Mouse (Mus musculus): Measurements from ENCODE around the gene Fkbp11. TPM values are rescaled to one million over a fixed set of nuclear protein-coding genes. Genes with fewer than 3 reads are reported as not detected.
A peak's percentile ranks its signal among the peaks of the same experiment; 100 is the strongest.

Fkbp11 gene
- polyA plus RNA-seq (2012; rRNA removed): 9.3 and 10.1 TPM in 2 replicates

DNA sequence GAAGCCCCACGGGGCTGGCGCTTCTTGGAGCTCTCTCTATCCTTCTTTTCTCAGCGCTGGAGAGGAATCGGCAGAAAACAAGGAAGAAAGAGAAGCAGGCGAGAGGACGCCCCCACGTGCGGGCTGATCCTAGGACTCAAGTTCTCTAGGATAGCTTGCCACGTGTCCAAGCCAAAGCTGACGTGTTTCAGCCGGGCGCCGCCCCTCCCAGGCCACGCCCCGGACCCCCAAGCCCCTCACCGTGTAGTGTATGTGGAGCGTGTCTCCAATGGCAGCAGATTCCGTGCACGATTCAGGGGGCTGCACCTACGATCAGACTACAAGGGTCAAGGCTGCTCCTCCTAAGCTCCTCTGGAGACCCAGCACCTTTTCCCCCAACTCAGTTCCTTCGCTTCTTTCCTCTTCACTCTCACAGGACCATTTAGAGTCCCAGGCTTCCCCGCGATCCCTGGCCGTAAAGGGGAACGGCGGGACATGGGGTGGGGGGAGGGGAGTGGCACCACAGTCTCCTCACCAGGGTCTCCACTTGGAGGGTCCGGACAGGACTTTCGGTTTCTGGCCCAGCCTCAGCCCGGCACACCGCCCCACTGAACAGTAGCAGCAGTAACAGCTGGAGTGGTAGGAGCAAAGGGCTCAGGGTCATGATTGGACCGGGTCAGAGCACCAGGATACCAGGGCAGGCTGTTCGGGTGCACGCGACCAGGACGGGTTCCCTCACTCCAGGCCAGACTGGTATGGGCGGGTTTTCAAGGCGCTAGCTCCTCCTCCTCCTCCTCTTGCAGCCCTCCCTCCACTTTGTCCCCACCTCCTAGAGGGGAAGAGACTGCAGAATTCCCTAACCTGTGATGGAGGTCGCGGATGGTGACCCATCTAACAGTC is at the start of gene Fkbp11:
Gene Fkbp11 (minus strand): TSS at position 756 of the 879 bp plus-strand sequence.
- H3K4me1 ChIP-seq (ENCODE audit: control insufficient read depth, insufficient read depth, low read length): peaks cover 5% of the 10 kb centered on the region; the same call in 1 of the 2 replicates
- peak within 1 kb of the TSS; percentile 60 for H3K4me3 ChIP-seq (ENCODE audit: insufficient read depth, low read depth, low read length)
- H3K27ac ChIP-seq (ENCODE audit: insufficient read depth, low read depth, low read length): no peak within 1 kb of the TSS
- TF ChIP-seq CTCF (conservative IDR thresholded peaks at IDR 0.05; ENCODE audit: insufficient read depth, insufficient read length, low read depth, low read length) (no peak), POLR2A (IDR thresholded peaks at IDR 0.05; ENCODE audit: low read depth, low read length) (no peak)
- DNase-seq: peak; percentile 85
- no peaks in the 10 kb centered on the region for H3K36me3 ChIP-seq (ENCODE audit: control insufficient read depth, insufficient read depth, low read length)
- H3K27me3 ChIP-seq (replicated peaks; ENCODE audit: control insufficient read depth, insufficient read depth, low read length): no peaks in the 10 kb centered on the region
- under 1% methylated on average over 39 of the region's 39 CpGs for WGBS

DNA sequence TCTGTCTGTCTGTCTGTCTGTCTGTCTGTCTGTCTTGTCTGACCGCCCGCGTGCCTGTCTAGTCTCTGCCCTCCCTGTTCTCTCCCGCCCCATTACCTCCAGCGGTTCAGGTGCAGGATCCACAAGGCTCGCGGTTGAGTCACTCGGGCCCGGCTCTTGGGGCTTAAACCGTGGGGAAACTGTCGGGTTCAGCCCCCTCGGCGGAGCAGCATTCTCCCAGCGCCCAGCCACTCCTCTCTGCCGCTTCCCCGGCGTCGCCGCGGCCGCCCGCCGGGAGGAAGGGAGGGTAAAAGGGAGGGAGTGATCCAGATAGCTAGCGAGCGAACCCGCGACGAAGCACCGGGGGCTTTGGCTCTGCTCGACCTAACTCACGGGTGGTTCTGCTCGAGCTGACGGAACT is 49.8 kb upstream of the Fkbp11 start, which contains the start of gene Wnt10b:
Gene Wnt10b (minus strand): TSS at position 389 of the 400 bp plus-strand sequence.
- Histone ChIP-seq H3K27me3 (replicated peaks; ENCODE audit: control insufficient read depth, insufficient read depth, low read length) (peaks cover 13% of the 10 kb centered on the region), H3K4me1 (ENCODE audit: control insufficient read depth, insufficient read depth, low read length) (peaks cover 5% of the 10 kb centered on the region; the same call in 1 of the 2 replicates), H3K36me3 (ENCODE audit: control insufficient read depth, insufficient read depth, low read length) (no peaks in the 10 kb centered on the region), H3K4me3 (ENCODE audit: insufficient read depth, low read depth, low read length) (no peak within 1 kb of the TSS), H3K27ac (ENCODE audit: insufficient read depth, low read depth, low read length) (no peak within 1 kb of the TSS)
- 1% methylated on average over 32 of the region's 33 CpGs for WGBS
- no peak for DNase-seq
- TF ChIP-seq POLR2A (IDR thresholded peaks at IDR 0.05; ENCODE audit: low read depth, low read length): no peak
- no peak for TF ChIP-seq CTCF (conservative IDR thresholded peaks at IDR 0.05; ENCODE audit: insufficient read depth, insufficient read length, low read depth, low read length)

DNA sequence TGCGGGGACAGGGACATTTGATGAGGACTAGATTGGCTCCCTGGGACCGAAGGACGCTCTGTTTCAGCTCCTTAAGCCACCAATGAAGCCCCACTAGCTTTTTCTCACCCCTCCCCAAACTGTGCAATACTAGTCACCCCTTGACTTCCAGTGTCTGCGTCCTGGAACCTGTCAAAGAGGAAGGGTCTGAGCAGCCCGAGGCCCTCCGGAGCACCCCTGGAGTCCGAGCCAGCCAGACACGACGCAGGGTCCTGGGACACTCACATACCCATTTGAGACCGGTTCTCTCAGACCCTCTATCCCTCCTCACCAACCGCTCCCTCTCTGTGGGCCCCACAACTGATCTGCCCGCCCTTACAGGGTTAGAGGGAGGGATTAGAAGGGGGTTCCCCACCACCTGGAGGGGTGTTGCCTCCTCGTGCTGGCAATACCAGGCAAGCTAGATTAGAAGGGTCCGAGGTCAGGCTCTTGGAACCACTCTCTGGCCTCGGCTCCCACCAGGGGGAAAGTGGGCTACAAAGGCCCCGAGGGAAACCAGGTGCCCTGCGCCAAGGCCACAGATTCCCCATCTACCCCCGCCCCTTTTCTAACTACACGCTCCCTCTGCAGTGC is 49.1 kb upstream of the Fkbp11 start:
- Histone ChIP-seq H3K27me3 (replicated peaks; ENCODE audit: control insufficient read depth, insufficient read depth, low read length) (peaks cover 13% of the 10 kb centered on the region), H3K36me3 (ENCODE audit: control insufficient read depth, insufficient read depth, low read length) (no peaks in the 10 kb centered on the region), H3K4me1 (ENCODE audit: control insufficient read depth, insufficient read depth, low read length) (peaks cover 6% of the 10 kb centered on the region; the same call in 1 of the 2 replicates), H3K27ac (ENCODE audit: insufficient read depth, low read depth, low read length) (no peak overlapping the region), H3K4me3 (ENCODE audit: insufficient read depth, low read depth, low read length) (no peak overlapping the region)
- 18% methylated on average over 19 of the region's 19 CpGs for WGBS
- TF ChIP-seq CTCF (conservative IDR thresholded peaks at IDR 0.05; ENCODE audit: insufficient read depth, insufficient read length, low read depth, low read length) (no peak), POLR2A (IDR thresholded peaks at IDR 0.05; ENCODE audit: low read depth, low read length) (no peak)
- DNase-seq: no peak

DNA sequence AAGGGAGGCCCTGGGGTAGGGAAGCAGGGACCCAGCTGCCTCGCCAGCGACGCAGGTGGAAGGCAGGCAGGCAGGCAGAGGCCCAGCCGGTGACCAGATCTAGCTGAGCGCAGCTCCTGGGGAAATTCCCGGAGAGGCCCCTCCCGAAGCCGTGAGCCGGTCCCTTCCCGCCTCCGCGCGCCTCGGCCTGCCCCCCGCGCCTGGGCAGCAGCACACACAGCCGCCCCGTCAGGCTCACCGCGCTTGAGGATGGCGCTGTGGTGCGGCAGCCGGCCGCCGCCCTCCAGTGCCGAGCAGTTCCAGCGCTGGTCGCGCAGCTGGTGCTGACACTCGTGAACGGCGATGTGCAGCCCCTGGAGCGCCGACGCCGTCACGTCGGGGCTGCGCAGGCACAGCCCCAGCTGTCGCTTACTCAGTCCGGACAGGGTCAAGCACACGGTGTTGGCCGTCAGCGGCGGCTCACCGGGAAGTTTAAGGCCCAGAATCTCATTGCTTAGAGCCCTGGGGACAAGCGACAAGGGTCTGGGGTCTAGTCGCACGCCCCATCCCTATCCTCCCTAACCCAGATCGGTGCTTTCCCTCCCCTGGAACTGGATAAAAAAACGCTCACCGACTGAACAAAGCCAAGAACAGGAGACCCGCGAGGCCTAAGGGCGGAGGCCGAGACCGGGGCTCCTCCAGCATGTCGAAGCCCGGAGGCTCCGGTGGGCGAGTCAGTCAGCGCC is 48.4 kb upstream of the Fkbp11 start:
- DNase-seq: peak; percentile 21

DNA sequence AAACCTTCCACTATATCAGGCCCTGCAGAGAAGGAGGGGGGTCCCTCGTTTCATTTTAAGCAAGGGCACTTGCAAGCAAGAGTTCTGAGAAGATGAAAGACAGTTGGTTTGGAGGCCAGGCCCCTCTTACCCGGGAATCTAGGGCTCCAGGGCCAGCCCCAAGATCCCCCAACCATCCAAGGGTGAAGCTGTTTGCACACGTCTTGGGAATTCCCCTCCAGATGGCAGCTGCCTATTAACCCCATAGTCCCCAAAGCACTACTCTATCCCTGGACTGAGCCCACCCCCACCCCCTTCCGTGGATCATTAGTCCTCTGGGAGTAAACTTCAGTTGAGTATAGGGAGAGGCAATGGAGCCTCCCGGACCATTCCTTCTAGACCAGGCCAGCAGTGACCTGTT is 47.5 kb upstream of the Fkbp11 start:
- Histone ChIP-seq H3K27ac (ENCODE audit: insufficient read depth, low read depth, low read length) (no peak overlapping the region), H3K27me3 (replicated peaks; ENCODE audit: control insufficient read depth, insufficient read depth, low read length) (peaks cover 13% of the 10 kb centered on the region), H3K4me3 (ENCODE audit: insufficient read depth, low read depth, low read length) (no peak overlapping the region), H3K36me3 (ENCODE audit: control insufficient read depth, insufficient read depth, low read length) (no peaks in the 10 kb centered on the region), H3K4me1 (ENCODE audit: control insufficient read depth, insufficient read depth, low read length) (peaks cover 6% of the 10 kb centered on the region; the same call in 1 of the 2 replicates)
- TF ChIP-seq CTCF (conservative IDR thresholded peaks at IDR 0.05; ENCODE audit: insufficient read depth, insufficient read length, low read depth, low read length): no peak
- no peak for TF ChIP-seq POLR2A (IDR thresholded peaks at IDR 0.05; ENCODE audit: low read depth, low read length)
- WGBS: 25% methylated on average over 5 of the region's 5 CpGs
- DNase-seq: no peak

More for the DNA sequence above, 48.4 kb upstream of the Fkbp11 start:
- TF ChIP-seq CTCF (conservative IDR thresholded peaks at IDR 0.05; ENCODE audit: insufficient read depth, insufficient read length, low read depth, low read length): no peak
- TF ChIP-seq POLR2A (IDR thresholded peaks at IDR 0.05; ENCODE audit: low read depth, low read length): no peak
- no peaks in the 10 kb centered on the region for H3K36me3 ChIP-seq (ENCODE audit: control insufficient read depth, insufficient read depth, low read length)
- 5% methylated on average over 62 of the region's 62 CpGs for WGBS
- H3K4me1 ChIP-seq (ENCODE audit: control insufficient read depth, insufficient read depth, low read length): peaks cover 6% of the 10 kb centered on the region; the same call in 1 of the 2 replicates
- no peak overlapping the region for H3K27ac ChIP-seq (ENCODE audit: insufficient read depth, low read depth, low read length)
- peak overlapping the region; percentile 31 for H3K4me3 ChIP-seq (ENCODE audit: insufficient read depth, low read depth, low read length)
- H3K27me3 ChIP-seq (replicated peaks; ENCODE audit: control insufficient read depth, insufficient read depth, low read length): peaks cover 13% of the 10 kb centered on the region

DNA sequence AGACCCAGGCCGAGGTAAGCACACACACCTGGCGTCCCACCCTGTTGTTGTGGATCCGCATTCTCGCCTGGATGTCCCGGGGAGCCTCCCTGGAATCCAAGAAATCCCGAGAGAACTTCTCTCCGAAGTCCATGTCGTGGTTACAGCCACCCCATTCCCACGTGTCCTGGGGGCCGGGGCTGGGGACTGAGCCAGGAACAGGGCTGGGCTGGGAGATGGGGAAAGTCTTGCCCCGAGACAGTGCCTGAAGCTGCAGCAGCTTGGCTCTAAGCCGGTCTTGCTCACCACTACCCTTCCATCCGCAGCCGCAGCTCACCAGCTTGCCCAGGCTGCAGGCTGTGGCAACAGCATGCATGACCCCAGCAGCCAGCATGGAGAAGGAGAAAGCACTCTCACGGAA is 46.1 kb upstream of the Fkbp11 start:
- Histone ChIP-seq H3K27me3 (replicated peaks; ENCODE audit: control insufficient read depth, insufficient read depth, low read length) (peaks cover 13% of the 10 kb centered on the region), H3K4me1 (ENCODE audit: control insufficient read depth, insufficient read depth, low read length) (peaks cover 6% of the 10 kb centered on the region; the same call in 1 of the 2 replicates), H3K4me3 (ENCODE audit: insufficient read depth, low read depth, low read length) (no peak overlapping the region), H3K27ac (ENCODE audit: insufficient read depth, low read depth, low read length) (no peak overlapping the region), H3K36me3 (ENCODE audit: control insufficient read depth, insufficient read depth, low read length) (no peaks in the 10 kb centered on the region)
- DNase-seq: no peak
- WGBS: 70% methylated on average over 15 of the region's 15 CpGs
- no peak for TF ChIP-seq CTCF (conservative IDR thresholded peaks at IDR 0.05; ENCODE audit: insufficient read depth, insufficient read length, low read depth, low read length)
- no peak for TF ChIP-seq POLR2A (IDR thresholded peaks at IDR 0.05; ENCODE audit: low read depth, low read length)
